Mouse (Mus musculus) megakaryocyte, adult 5-6 weeks (primary cell): ENCODE measurements around the gene Klhl30. TPM values are rescaled to one million over a fixed set of nuclear protein-coding genes. Genes with fewer than 3 reads are reported as not detected.

ENCODE experiments used
- ATAC-seq: 2 replicates; pipeline ENCODE4 v1.8.0; 2016; ENCODE audit warnings: mild to moderate bottlenecking, inconsistent platforms; ENCODE audit not compliant: poor library complexity, severe bottlenecking
- total RNA-seq, 2 experiments: library from RNA; stranded (forward) in 1 of 2; stranded (reverse) in 1 of 2; fragments of 153-499, 151-499 nt in 1 of 2; fragments of 221-1000, 200-1000 nt in 1 of 2; gene quantifications; 2 replicates each; pipeline versions ENCODE4 v1.2.3 to v1.2.4; 2015 to 2017

The Klhl30 gene
- total RNA-seq, 2 experiments from 2014 or later, result 0.11 TPM; not detected in 1

DNA sequence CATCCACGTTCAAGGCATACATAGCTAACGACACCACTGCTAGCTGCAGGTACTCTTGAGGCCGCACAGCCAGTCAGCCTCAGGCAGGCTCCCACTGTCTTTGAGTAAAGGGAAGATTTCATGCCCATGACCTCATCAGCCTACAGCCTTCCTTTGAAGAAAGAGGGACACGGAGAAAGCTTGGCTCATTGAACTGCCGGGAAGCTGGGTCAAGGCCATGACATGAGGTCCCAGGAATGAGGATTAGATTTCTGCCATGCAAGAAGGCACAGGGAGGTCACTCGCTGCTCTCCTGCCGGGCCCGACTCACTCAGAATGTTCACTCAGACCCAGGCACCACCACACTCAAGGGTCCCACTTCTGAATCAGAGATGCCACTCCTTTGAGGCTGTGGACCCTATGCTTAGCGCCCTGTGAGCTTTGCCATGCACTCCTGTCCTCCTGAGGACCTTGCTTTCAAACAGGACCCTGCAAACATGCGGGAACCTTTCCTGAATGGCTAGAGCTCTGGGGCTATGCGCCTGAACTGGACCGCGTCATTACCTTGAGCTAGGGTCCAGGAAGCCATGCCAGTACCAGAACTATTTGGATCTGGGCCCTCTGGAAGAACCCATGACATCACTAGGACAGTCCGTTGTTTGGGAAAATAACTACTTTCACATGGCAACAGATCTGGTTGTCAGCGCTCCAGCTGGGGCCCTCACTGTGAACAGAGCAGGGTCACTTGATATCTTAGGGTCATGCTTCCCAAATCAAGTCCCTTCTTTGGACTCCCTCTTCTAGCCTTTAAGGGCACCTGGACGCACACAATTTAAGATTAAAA is 14.2 kb downstream of the Klhl30 start:
- ATAC-seq, result no peak

DNA sequence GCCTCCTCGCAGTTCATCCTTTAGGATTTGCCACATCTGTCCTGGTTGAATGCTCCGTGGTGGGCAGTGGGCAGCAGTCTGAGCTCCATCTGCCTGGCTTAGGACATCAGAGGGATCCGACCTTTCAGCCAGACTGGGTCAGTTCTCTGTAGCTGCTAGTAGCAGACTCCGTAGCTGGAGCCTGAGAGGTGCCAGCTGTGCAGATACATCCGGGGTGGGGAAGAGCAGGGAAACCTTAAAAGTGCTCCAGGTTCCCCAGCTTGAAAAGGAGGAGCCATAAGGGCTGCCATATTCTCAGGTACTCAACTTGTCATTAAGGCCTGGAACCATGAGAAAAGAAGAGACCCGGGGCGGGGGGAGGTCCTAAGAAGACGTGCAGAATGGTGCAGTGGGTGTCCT is 15.0 kb downstream of the Klhl30 start:
- ATAC-seq, result peak; percentile 5; the same call in 1 of the 2 replicates

DNA sequence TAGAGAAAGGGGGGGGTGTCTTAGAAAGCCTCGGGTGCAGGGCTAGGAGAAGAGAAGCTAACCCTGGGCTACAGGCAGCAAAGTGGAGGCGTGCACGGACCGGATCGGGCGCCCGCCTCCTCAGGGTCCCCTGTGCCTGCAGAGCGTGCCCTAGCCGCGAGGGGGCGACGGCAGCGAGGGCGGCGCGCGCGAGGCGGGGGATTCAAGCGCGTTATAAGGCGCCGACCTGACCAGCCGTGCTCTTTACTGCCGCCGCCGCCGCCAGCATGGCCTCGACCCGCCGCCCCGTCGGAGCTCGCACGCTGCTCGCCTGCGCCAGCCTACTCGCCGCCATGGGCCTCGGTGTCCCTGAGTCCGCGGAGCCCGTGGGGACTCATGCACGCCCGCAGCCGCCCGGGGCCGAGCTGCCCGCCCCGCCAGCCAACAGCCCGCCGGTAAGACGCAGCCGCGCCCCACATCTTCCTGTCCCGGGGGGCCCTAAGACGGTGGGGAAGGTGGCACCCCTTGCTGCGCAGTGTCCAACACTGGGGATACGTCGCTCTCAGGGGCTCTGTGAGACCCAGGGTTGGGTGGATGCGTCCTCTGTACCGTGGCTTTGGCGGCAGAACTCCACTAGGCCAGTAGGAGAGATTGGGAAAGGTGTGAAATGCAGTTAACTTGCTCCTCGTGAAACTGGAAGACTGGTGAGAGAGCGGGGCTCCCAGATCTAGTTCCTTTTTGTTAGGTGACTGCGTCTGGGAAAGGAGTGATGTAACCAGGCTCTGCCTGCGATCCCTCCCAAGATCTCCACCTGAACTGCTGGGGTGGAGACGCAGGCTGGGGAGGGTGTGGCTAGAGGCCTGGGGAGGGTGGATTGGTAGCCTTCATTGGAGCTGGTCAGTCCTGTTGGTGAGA is 15.6 kb downstream of the Klhl30 start, which contains the start of gene Erfe:
Gene Erfe, plus strand, starts transcription at position 216 of the 894 bp plus-strand sequence.
- peak; percentile 91 for ATAC-seq

- no peak for ATAC-seq
These were observed 16.5 kb downstream of the Klhl30 start for GRCm38 (mm10) chr1:91367295-91367694.

DNA sequence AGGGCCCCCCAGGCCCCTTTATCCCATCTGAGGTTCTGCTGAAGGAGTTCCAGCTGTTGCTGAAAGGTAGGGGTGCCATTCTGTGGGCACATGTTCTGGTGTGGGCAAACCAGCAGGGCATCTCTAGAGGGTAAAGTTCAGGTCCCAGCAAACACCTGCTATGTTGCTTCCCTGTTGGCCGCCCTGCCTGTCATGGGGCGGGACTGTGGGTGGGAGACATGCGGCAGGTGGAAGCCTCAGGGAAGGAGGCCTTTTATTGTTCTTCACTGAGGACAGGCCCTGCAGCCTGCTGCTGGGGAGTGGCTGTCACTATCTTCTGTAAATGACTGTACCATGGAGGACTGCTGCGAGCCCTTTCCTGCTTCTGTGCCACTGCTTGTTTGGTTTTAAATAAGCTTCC is 18.6 kb downstream of the Klhl30 start:
- no peak for ATAC-seq

DNA sequence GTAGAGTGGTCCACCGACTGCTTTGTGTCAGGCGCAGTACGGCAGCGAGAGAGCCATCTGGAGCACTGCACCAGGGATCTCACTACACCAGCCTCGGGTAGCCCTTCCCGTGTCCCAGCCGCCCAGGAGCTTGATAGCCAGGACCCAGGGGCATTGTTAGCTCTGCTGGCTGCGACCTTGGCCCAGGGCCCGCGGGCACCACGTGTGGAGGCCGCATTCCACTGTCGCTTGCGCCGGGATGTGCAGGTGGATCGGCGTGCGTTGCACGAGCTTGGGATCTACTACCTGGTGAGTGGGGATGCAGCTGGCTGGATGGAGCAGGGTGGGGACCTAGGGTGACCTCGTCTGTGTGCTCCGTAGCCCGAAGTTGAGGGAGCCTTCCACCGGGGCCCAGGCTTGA is 19.2 kb downstream of the Klhl30 start:
- ATAC-seq, result no peak

DNA sequence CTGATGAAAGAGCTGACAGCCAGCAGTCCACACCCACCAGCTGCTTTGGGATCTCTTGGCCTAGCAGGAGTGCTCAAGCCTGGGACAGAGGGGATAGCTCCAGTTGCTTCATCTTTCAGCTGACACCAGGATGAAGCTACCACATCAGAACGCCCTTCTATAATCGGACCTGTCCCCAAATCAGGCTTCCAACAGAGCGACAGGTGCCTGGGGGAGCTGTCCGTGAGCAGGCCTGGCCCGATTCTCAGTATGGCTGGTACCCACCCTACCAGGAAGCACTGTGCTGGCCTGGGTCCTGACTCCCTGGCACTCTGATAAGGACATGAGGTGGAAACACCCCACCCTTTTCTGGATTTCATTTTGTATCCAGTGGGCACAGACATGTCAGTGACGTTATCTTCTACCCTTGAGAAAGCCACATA is 22.6 kb downstream of the Klhl30 start:
- no peak for ATAC-seq

- peak; percentile 93 for ATAC-seq
These were observed 29.8 kb downstream of the Klhl30 start for GRCm38 (mm10) chr1:91380453-91381090.

DNA sequence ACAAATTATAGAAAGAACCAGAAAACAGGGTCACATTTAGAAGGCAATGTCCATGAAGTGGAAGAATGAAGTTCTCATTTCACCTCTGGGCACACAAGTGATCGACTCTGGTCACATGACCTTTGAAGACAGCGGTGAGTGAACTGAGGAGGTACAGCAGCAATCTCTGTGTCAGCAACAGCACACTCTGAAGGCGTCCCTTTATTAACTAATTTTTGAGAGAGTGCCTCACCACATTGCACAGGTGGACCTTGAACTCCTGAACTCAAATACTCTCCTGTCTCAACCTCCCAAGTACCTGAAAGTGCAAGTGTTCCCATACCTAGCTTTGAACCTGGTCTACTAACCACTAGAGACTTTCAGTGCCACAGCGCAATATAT is 30.3 kb downstream of the Klhl30 start:
- ATAC-seq, result no peak

- ATAC-seq, result no peak
These were observed 39.6 kb downstream of the Klhl30 start for GRCm38 (mm10) chr1:91390369-91390768.

GRCm38 (mm10) chr1:91397927-91398259 is 47.1 kb downstream of the Klhl30 start:
- ATAC-seq, result no peak

- ATAC-seq, result peak; percentile 89
These were observed 47.6 kb downstream of the Klhl30 start, which contains the start of gene Ilkap for GRCm38 (mm10) chr1:91398260-91399062. TSS of gene Ilkap (minus strand) at chr1:91398815.

DNA sequence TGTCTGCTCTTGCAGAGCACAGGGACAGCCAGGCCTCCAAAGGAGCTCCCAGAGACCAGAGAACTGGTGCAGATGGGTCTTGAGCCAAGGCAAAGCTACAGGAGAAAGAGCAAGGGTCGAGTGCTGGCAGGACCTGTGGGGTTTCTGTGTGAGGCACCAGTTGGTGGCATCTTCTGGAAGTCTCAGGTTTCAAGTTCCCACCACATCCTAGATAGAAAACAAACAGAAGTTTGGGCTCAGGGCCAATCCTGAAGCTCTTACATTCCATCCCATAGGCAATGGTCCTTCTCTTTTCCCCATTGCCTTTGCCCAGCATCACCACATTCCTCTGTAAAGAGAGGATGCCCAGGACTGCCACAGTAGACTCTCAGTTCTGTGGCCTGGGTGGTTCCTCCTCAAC is 54.2 kb downstream of the Klhl30 start:
- no peak for ATAC-seq

DNA sequence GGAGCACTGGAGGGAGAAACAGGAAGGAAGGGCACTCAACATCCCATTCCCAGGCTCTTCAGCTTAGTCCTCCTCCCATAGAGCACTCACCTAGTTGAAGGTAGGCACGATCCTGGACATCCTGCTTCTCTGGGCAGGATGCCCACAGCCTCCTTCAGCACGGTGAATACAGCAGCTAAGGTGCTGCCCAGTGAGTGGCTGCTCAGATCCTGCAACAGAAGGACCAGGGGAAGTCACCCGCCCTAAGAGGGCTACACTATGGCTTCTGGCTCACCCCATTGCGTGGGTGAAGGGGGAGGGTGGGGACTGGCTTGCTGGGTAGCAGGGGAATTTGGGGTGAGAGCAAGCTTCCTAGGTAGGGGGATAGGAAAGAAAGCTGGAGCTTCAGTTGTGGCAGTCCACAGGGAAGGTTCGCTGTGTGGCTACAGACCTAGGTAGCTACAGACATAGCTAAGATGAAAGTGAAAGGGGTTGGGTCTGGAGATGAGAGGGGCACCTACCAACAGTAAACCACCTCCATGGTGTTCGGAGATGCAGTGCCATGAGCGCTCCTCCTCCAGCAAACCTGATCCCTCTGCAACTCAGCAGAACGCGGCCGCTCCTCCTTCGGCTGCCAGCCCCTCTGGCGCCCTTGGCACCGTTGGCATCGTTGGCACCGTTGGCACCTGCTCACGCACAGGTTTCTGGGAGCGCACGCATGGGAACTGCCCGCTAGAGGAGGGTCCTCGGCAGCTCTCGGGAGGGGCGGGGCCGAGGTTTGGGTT is 54.8 kb downstream of the Klhl30 start:
- ATAC-seq, result peak; percentile 53; the same call in 1 of the 2 replicates

DNA sequence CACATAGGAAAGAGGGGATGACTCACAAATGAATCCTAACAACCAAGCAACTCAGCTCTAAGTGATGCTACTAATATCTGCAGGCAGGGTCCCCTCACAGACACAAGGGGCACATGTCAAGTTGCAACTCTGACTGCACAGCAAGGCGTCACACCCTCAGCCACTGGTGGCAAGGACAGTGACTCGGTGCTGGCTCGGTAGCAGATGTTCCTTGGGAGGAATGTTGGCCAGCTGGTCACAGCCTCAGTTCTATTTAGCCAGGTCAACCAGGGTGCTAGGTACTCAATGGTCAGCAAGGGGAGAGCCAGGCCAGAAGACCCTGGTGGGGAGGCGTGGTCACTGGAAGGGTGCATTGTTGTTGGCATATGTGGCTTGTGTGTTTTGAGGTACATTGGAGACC is 57.0 kb downstream of the Klhl30 start:
- ATAC-seq, result no peak

DNA sequence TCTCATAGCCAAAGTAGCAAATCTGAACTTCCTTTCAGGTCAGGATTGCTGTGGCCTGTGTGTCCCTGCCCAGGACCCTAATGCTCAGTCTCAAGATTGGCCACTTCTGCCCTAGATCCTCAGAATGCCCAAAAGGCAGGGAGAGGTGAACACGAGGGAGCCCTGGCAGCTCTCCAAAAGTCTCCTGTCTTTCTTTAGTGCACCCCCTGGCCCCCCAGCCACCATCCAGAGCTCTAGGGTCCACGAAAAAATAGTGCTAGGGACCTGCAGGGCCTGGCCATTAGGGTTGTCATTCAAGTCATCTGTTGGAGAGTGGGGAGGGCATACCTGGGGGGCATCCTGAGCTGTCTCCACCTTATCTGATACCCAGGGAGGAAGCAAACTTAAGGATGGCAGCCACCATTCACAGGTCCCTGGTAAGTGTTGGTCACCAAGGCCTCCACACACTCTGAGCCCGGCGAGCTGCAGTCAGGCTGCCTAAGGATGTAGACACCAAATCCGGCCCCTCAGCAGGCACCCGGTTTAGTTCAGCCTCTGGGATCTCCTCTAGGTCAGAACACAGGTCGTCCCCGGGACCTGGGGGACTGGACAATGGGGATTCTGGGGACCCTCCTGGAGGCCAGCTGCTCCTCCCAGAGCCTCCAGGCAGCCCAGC is 60.9 kb downstream of the Klhl30 start:
- no peak for ATAC-seq
